Mouse (Mus musculus) adrenal gland, adult 2 months (tissue): ENCODE results near the gene Klf13. TPM values are rescaled to one million over a fixed set of nuclear protein-coding genes. Genes with fewer than 3 reads are reported as not detected.
A peak's percentile ranks its signal among the peaks of the same experiment; 100 is the strongest.

ENCODE experiments used
- DNase-seq: peaks from one replicate; pipeline ENCODE4 v3.0.0; 2021
- polyA plus RNA-seq: library from polyadenylated mRNA; depleted of rRNA; stranded (reverse); fragments of >200 nt; gene quantifications from 2 replicates; pipeline ENCODE4 v1.2.3, GENCODE M21; 2012
- total RNA-seq, 2 experiments: library from RNA; stranded (reverse); gene quantifications; 2 replicates each; pipeline ENCODE4 v1.2.3; 2021

The Klf13 gene
- total and polyA plus RNA-seq, 3 experiments, result 67.0 to 87.7 (median 77.8) TPM

GRCm38 (mm10) chr7:63925413-63926360 lies 13.0 kb downstream of the Klf13 start:
- peak; percentile 72 for DNase-seq

GRCm38 (mm10) chr7:63924747-63925412 lies 13.8 kb downstream of the Klf13 start:
- peak; percentile 93 for DNase-seq

GRCm38 (mm10) chr7:63924151-63924550 lies 14.6 kb downstream of the Klf13 start:
- peak; percentile 28 for DNase-seq

- DNase-seq, result no peak
Measured at GRCm38 (mm10) chr7:63922975-63923374, 15.7 kb downstream of the Klf13 start.

- no peak for DNase-seq
Measured at GRCm38 (mm10) chr7:63922571-63922970, 16.1 kb downstream of the Klf13 start.

GRCm38 (mm10) chr7:63921909-63922562 lies 16.7 kb downstream of the Klf13 start:
- DNase-seq, result no peak

- no peak for DNase-seq
Measured at GRCm38 (mm10) chr7:63918771-63919768, 19.6 kb downstream of the Klf13 start.

GRCm38 (mm10) chr7:63917693-63918092 lies 21.0 kb downstream of the Klf13 start:
- DNase-seq, result peak; percentile 57

- no peak for DNase-seq
Measured at GRCm38 (mm10) chr7:63916268-63916907, 22.3 kb downstream of the Klf13 start, which contains the start of gene E030018B13Rik. TSS of gene E030018B13Rik (plus strand) at chr7:63916857.

GRCm38 (mm10) chr7:63914891-63915290 lies 23.8 kb downstream of the Klf13 start:
- no peak for DNase-seq

GRCm38 (mm10) chr7:63913724-63914692 lies 24.7 kb downstream of the Klf13 start:
- no peak for DNase-seq

GRCm38 (mm10) chr7:63912924-63913723 lies 25.6 kb downstream of the Klf13 start:
- no peak for DNase-seq

GRCm38 (mm10) chr7:63912234-63912810 lies 26.4 kb downstream of the Klf13 start:
- DNase-seq, result no peak

GRCm38 (mm10) chr7:63911383-63912233 lies 27.1 kb downstream of the Klf13 start:
- DNase-seq, result peak; percentile 86

- peak; percentile 41 for DNase-seq
Measured at GRCm38 (mm10) chr7:63910912-63911311, 27.8 kb downstream of the Klf13 start.

- no peak for DNase-seq
Measured at GRCm38 (mm10) chr7:63910225-63910624, 28.5 kb downstream of the Klf13 start.
